Mouse (Mus musculus) heart, embryonic 14.5 days (tissue): ENCODE data around the gene Ppm1e. TPM values are rescaled to one million over a fixed set of nuclear protein-coding genes. Genes with fewer than 3 reads are reported as not detected.

Experiments
- ATAC-seq: fragments of 200-750 bp; cut with Nextera tagmentation; 2 replicates; pipeline ENCODE4 v1.8.0; 2017; ENCODE audit warnings: low read depth, moderate TSS enrichment; ENCODE audit not compliant: insufficient number of reproducible peaks, insufficient read depth, low FRiP score
- H3K27ac ChIP-seq, 2 experiments: fragments of 200-500 bp in 1 of 2; fragments of 300-500 bp in 1 of 2; sonication (generic) in 1 of 2; replicated peaks in 1 of 2; 2 replicates each; pipeline ENCODE4 v1.5.1; 2012 to 2014; ENCODE audit warnings: low read depth in 2 of 2, low read length in 2 of 2, control low read depth in 1 of 2, mild to moderate bottlenecking in 1 of 2, mixed read lengths in 1 of 2; ENCODE audit not compliant: control insufficient read depth in 1 of 2, insufficient read depth in 1 of 2
- H3K27me3 ChIP-seq: fragments of 300-500 bp; sonication (generic); 2 replicates; pipeline ENCODE4 v1.6.1; 2014; ENCODE audit warnings: mild to moderate bottlenecking, low read length, control low read depth; ENCODE audit not compliant: control insufficient read depth, insufficient read depth
- H3K36me3 ChIP-seq: fragments of 300-500 bp; sonication (generic); 2 replicates; pipeline ENCODE4 v1.6.1; 2014; ENCODE audit warnings: mild to moderate bottlenecking, control low read depth, low read length, mixed read lengths; ENCODE audit not compliant: control insufficient read depth, insufficient read depth
- H3K4me1 ChIP-seq, 2 experiments: fragments of 200-500 bp in 1 of 2; fragments of 300-500 bp in 1 of 2; sonication (generic) in 1 of 2; 2 replicates each; pipeline ENCODE4 v1.6.1; 2012 to 2014; ENCODE audit warnings: low read length in 2 of 2, control low read depth in 1 of 2, mixed read lengths in 1 of 2; ENCODE audit not compliant: control insufficient read depth in 2 of 2, insufficient read depth in 2 of 2
- H3K4me2 ChIP-seq: fragments of 300-500 bp; sonication (generic); 2 replicates; pipeline ENCODE4 v1.6.1; 2014; ENCODE audit warnings: mild to moderate bottlenecking, low read length
- H3K4me3 ChIP-seq, 2 experiments: fragments of 200-500 bp in 1 of 2; fragments of 300-500 bp in 1 of 2; sonication (generic) in 1 of 2; 2 replicates each; pipeline ENCODE4 v1.5.1; 2012 to 2014; ENCODE audit warnings: low read length in 2 of 2, mild to moderate bottlenecking in 2 of 2, control low read depth in 1 of 2, low read depth in 1 of 2, moderate library complexity in 1 of 2; ENCODE audit not compliant: control insufficient read depth in 1 of 2, insufficient read depth in 1 of 2
- H3K9ac ChIP-seq: fragments of 300-500 bp; sonication (generic); 2 replicates; pipeline ENCODE4 v1.6.1; 2014; ENCODE audit warnings: mild to moderate bottlenecking, low read length
- H3K9me3 ChIP-seq: fragments of 300-500 bp; sonication (generic); 2 replicates; pipeline ENCODE4 v1.6.1; 2016; ENCODE audit warnings: low read length, control low read depth; ENCODE audit not compliant: control insufficient read depth
- WGBS: fragments of 180-500 bp; shearing (Covaris S2); extraction: QIAGEN DNeasy Blood & Tissue Kit; methylation state at CpG from one replicate; pipeline ENCODE4 v1.1.7; 2014; 5-methylcytosine and 5-hydroxymethylcytosine counted together
- polyA plus RNA-seq: library from polyadenylated mRNA; unstranded; fragments of >200 nt; fragmentation: Nextera tagmentation; extraction: Ambion mirVana; gene quantifications from 2 replicates; pipeline ENCODE4 v1.2.1, GENCODE M21; 2014

Ppm1e gene
- polyA plus RNA-seq, 1 experiment from 2014 or later: 7.8 TPM

- Histone ChIP-seq H3K27ac (peak overlapping the region; percentile 95 to 97), H3K27me3 (no peaks in the 10 kb centered on the region)
- ATAC-seq: peak; percentile 88
These were observed 111.3 kb downstream of the Ppm1e start for GRCm38 (mm10) chr11:87247494-87247866.

GRCm38 (mm10) chr11:87246724-87247493, 111.9 kb downstream of the Ppm1e start:
- no peak for ATAC-seq
- peaks cover 12 to 33% of the 10 kb centered on the region in 2 experiments for H3K4me1 ChIP-seq
- WGBS: 34% methylated on average over 9 of the region's 9 CpGs

More at GRCm38 (mm10) chr11:87247494-87247866, 111.3 kb downstream of the Ppm1e start:
- peak overlapping the region; percentile 12 to 21; a peak in 2 of 4 replicates for H3K4me3 ChIP-seq
- WGBS: 22% methylated on average over 5 of the region's 5 CpGs
- H3K4me2 ChIP-seq: peak overlapping the region; percentile 60
- H3K36me3 ChIP-seq: 0 out of 2 replicates have a peak, but pooled peaks cover 3% of the 10 kb centered on the region
- H3K9me3 ChIP-seq: no peaks in the 10 kb centered on the region
- peak overlapping the region; percentile 68; the same call in 1 of the 2 replicates for H3K9ac ChIP-seq
- peaks cover 12 to 33% of the 10 kb centered on the region in 2 experiments for H3K4me1 ChIP-seq

GRCm38 (mm10) chr11:87246107-87246651, 112.6 kb downstream of the Ppm1e start:
- no peak for ATAC-seq
- Histone ChIP-seq H3K9ac (no peak overlapping the region), H3K4me1 (peaks cover 14 to 37% of the 10 kb centered on the region in 2 experiments), H3K4me2 (no peak overlapping the region), H3K27me3 (no peaks in the 10 kb centered on the region), H3K9me3 (no peaks in the 10 kb centered on the region), H3K27ac (peak overlapping the region in 1 of 2 experiments; percentile 95; a peak in 2 of 4 replicates), H3K36me3 (0 out of 2 replicates have a peak, but pooled peaks cover 3% of the 10 kb centered on the region), H3K4me3 (no peak overlapping the region)
- WGBS: 66% methylated on average over 4 of the region's 4 CpGs

More at GRCm38 (mm10) chr11:87246724-87247493, 111.9 kb downstream of the Ppm1e start:
- no peaks in the 10 kb centered on the region for H3K36me3 ChIP-seq
- H3K27me3 ChIP-seq: no peaks in the 10 kb centered on the region
- H3K4me3 ChIP-seq: peak overlapping the region; percentile 12 to 21; a peak in 2 of 4 replicates
- peak overlapping the region; percentile 68; the same call in 1 of the 2 replicates for H3K9ac ChIP-seq
- H3K9me3 ChIP-seq: no peaks in the 10 kb centered on the region
- peak overlapping the region; percentile 95 to 97 for H3K27ac ChIP-seq
- H3K4me2 ChIP-seq: peak overlapping the region; percentile 60

GRCm38 (mm10) chr11:87245171-87245840, 113.5 kb downstream of the Ppm1e start:
- Histone ChIP-seq H3K4me3 (no peak overlapping the region), H3K9ac (no peak overlapping the region), H3K27me3 (no peaks in the 10 kb centered on the region), H3K4me2 (no peak overlapping the region), H3K36me3 (0 out of 2 replicates have a peak, but pooled peaks cover 4% of the 10 kb centered on the region), H3K4me1 (peaks cover 21 to 46% of the 10 kb centered on the region in 2 experiments), H3K27ac (no peak overlapping the region), H3K9me3 (no peaks in the 10 kb centered on the region)
- WGBS: 67% methylated on average over 9 of the region's 9 CpGs
- ATAC-seq: no peak

- Histone ChIP-seq H3K27ac (peak overlapping the region; percentile 14 to 46; a peak in 2 of 4 replicates), H3K4me3 (no peak overlapping the region)
These were observed 117.6 kb downstream of the Ppm1e start for GRCm38 (mm10) chr11:87241256-87241655.

GRCm38 (mm10) chr11:87240833-87241215, 118.0 kb downstream of the Ppm1e start:
- ATAC-seq: no peak
- H3K4me2 ChIP-seq: 0 out of 2 replicates have a peak overlapping the region, but pooled peaks have one; percentile 16
- no peaks in the 10 kb centered on the region for H3K9me3 ChIP-seq
- H3K27ac ChIP-seq: peak overlapping the region; percentile 6 to 46; a peak in 2 of 4 replicates
- H3K4me3 ChIP-seq: no peak overlapping the region
- H3K9ac ChIP-seq: 0 out of 2 replicates have a peak overlapping the region, but pooled peaks have one; percentile 31
- H3K4me1 ChIP-seq: peaks cover 12 to 29% of the 10 kb centered on the region in 2 experiments
- no peaks in the 10 kb centered on the region for H3K27me3 ChIP-seq
- 0 out of 2 replicates have a peak, but pooled peaks cover 4% of the 10 kb centered on the region for H3K36me3 ChIP-seq
- WGBS: 58% methylated on average over 4 of the region's 4 CpGs

More at GRCm38 (mm10) chr11:87241256-87241655, 117.6 kb downstream of the Ppm1e start:
- H3K9me3 ChIP-seq: no peaks in the 10 kb centered on the region
- H3K27me3 ChIP-seq: no peaks in the 10 kb centered on the region
- 53% methylated on average over 7 of the region's 7 CpGs for WGBS
- 0 out of 2 replicates have a peak overlapping the region, but pooled peaks have one; percentile 34 for H3K9ac ChIP-seq
- H3K4me1 ChIP-seq: peaks cover 12 to 33% of the 10 kb centered on the region in 2 experiments
- ATAC-seq: no peak
- 0 out of 2 replicates have a peak, but pooled peaks cover 4% of the 10 kb centered on the region for H3K36me3 ChIP-seq
- H3K4me2 ChIP-seq: no peak overlapping the region
